Mouse (Mus musculus): Measurements from ENCODE around the gene Aldh1l2. TPM values are rescaled to one million over a fixed set of nuclear protein-coding genes. Genes with fewer than 3 reads are reported as not detected.
A peak's percentile ranks its signal among the peaks of the same experiment; 100 is the strongest.
"Not testable (repeated sequence)": the region's sequence is repeated elsewhere in the genome, so short reads cannot be mapped to it uniquely, and the experiment has no call there.

The Aldh1l2 gene
- polyA plus RNA-seq, 1 experiment from 2014 or later = 1.6 TPM

- no peak overlapping the region for H3K4me2 ChIP-seq (ENCODE audit: low read depth, low read length)
- WGBS = 5% methylated on average over 1 of the region's 1 CpGs
- no peak for ATAC-seq
- H3K27ac ChIP-seq (ENCODE audit: low read length) = no peak overlapping the region
- H3K9me3 ChIP-seq (ENCODE audit: control insufficient read depth, low read length) = no peaks in the 10 kb centered on the region
- H3K27me3 ChIP-seq (replicated peaks; ENCODE audit: control insufficient read depth, insufficient read depth, low read length) = peaks cover 3% of the 10 kb centered on the region; the same call in 1 of the 2 replicates
- 0 out of 2 replicates have a peak, but pooled peaks cover 3% of the 10 kb centered on the region for H3K4me1 ChIP-seq (ENCODE audit: control insufficient read depth, insufficient read depth, low read length)
- H3K9ac ChIP-seq (ENCODE audit: low read depth, low read length) = no peak overlapping the region
- no peak overlapping the region for H3K4me3 ChIP-seq (ENCODE audit: low read length)
- no peaks in the 10 kb centered on the region for H3K36me3 ChIP-seq (ENCODE audit: control insufficient read depth, insufficient read depth, low read length)
Observed at GRCm38 (mm10) chr10:83536436-83536835, 2.5 kb upstream of the Aldh1l2 start.

GRCm38 (mm10) chr10:83533258-83533909, 556 bp downstream of the Aldh1l2 start:
- H3K4me1 ChIP-seq (ENCODE audit: control insufficient read depth, insufficient read depth, low read length) = 0 out of 2 replicates have a peak, but pooled peaks cover 3% of the 10 kb centered on the region
- no peak overlapping the region for H3K27ac ChIP-seq (ENCODE audit: low read length)
- no peaks in the 10 kb centered on the region for H3K36me3 ChIP-seq (ENCODE audit: control insufficient read depth, insufficient read depth, low read length)
- peak overlapping the region; percentile 54 for H3K4me3 ChIP-seq (ENCODE audit: low read length)
- peak overlapping the region; percentile 99 for H3K4me2 ChIP-seq (ENCODE audit: low read depth, low read length)
- H3K9me3 ChIP-seq (ENCODE audit: control insufficient read depth, low read length) = no peaks in the 10 kb centered on the region
- peak; percentile 57 for ATAC-seq
- 3% methylated on average over 27 of the region's 27 CpGs for WGBS
- H3K9ac ChIP-seq (ENCODE audit: low read depth, low read length) = peak overlapping the region; percentile 62
- peaks cover 3% of the 10 kb centered on the region; the same call in 1 of the 2 replicates for H3K27me3 ChIP-seq (replicated peaks; ENCODE audit: control insufficient read depth, insufficient read depth, low read length)

- no peaks in the 10 kb centered on the region for H3K36me3 ChIP-seq (ENCODE audit: control insufficient read depth, insufficient read depth, low read length)
- H3K9ac ChIP-seq (ENCODE audit: low read depth, low read length) = no peak overlapping the region
- no peak for ATAC-seq
- no peak overlapping the region for H3K27ac ChIP-seq (ENCODE audit: low read length)
- H3K9me3 ChIP-seq (ENCODE audit: control insufficient read depth, low read length) = no peaks in the 10 kb centered on the region
- H3K27me3 ChIP-seq (replicated peaks; ENCODE audit: control insufficient read depth, insufficient read depth, low read length) = peaks cover 3% of the 10 kb centered on the region; the same call in 1 of the 2 replicates
- H3K4me1 ChIP-seq (ENCODE audit: control insufficient read depth, insufficient read depth, low read length) = 0 out of 2 replicates have a peak, but pooled peaks cover 3% of the 10 kb centered on the region
- no peak overlapping the region for H3K4me3 ChIP-seq (ENCODE audit: low read length)
- WGBS = 84% methylated on average over 6 of the region's 6 CpGs
- no peak overlapping the region for H3K4me2 ChIP-seq (ENCODE audit: low read depth, low read length)
Observed at GRCm38 (mm10) chr10:83530384-83530967, 3.5 kb downstream of the Aldh1l2 start.

- H3K4me3 ChIP-seq (ENCODE audit: low read length); H3K9ac ChIP-seq (ENCODE audit: low read depth, low read length); H3K4me2 ChIP-seq (ENCODE audit: low read depth, low read length); H3K36me3 ChIP-seq (ENCODE audit: control insufficient read depth, insufficient read depth, low read length); ATAC-seq; H3K9me3 ChIP-seq (ENCODE audit: control insufficient read depth, low read length); H3K27ac ChIP-seq (ENCODE audit: low read length); H3K4me1 ChIP-seq (ENCODE audit: control insufficient read depth, insufficient read depth, low read length); H3K27me3 ChIP-seq (replicated peaks; ENCODE audit: control insufficient read depth, insufficient read depth, low read length): not testable (repeated sequence)
Observed at GRCm38 (mm10) chr10:83524238-83524637, 9.7 kb downstream of the Aldh1l2 start.

GRCm38 (mm10) chr10:83520990-83521389, 12.9 kb downstream of the Aldh1l2 start:
- WGBS = 86% methylated on average over 4 of the region's 4 CpGs
- no peak overlapping the region for H3K4me3 ChIP-seq (ENCODE audit: low read length)
- no peak overlapping the region for H3K4me2 ChIP-seq (ENCODE audit: low read depth, low read length)
- H3K36me3 ChIP-seq (ENCODE audit: control insufficient read depth, insufficient read depth, low read length) = no peaks in the 10 kb centered on the region
- no peaks in the 10 kb centered on the region for H3K9me3 ChIP-seq (ENCODE audit: control insufficient read depth, low read length)
- no peak overlapping the region for H3K9ac ChIP-seq (ENCODE audit: low read depth, low read length)
- no peak for ATAC-seq
- H3K27me3 ChIP-seq (replicated peaks; ENCODE audit: control insufficient read depth, insufficient read depth, low read length) = no peaks in the 10 kb centered on the region
- H3K27ac ChIP-seq (ENCODE audit: low read length) = no peak overlapping the region
- H3K4me1 ChIP-seq (ENCODE audit: control insufficient read depth, insufficient read depth, low read length) = no peaks in the 10 kb centered on the region

GRCm38 (mm10) chr10:83513736-83514135, 20.2 kb downstream of the Aldh1l2 start:
- Histone ChIP-seq H3K4me1 (ENCODE audit: control insufficient read depth, insufficient read depth, low read length) (no peaks in the 10 kb centered on the region), H3K27me3 (replicated peaks; ENCODE audit: control insufficient read depth, insufficient read depth, low read length) (no peaks in the 10 kb centered on the region), H3K4me3 (ENCODE audit: low read length) (no peak overlapping the region), H3K27ac (ENCODE audit: low read length) (no peak overlapping the region), H3K9ac (ENCODE audit: low read depth, low read length) (no peak overlapping the region), H3K9me3 (ENCODE audit: control insufficient read depth, low read length) (no peaks in the 10 kb centered on the region), H3K4me2 (ENCODE audit: low read depth, low read length) (no peak overlapping the region), H3K36me3 (ENCODE audit: control insufficient read depth, insufficient read depth, low read length) (no peaks in the 10 kb centered on the region)
- 83% methylated on average over 8 of the region's 8 CpGs for WGBS
- ATAC-seq = no peak

- no peak overlapping the region for H3K4me3 ChIP-seq (ENCODE audit: low read length)
- 74% methylated on average over 5 of the region's 5 CpGs for WGBS
- H3K27ac ChIP-seq (ENCODE audit: low read length) = no peak overlapping the region
- no peak overlapping the region for H3K4me2 ChIP-seq (ENCODE audit: low read depth, low read length)
- no peak for ATAC-seq
- H3K27me3 ChIP-seq (replicated peaks; ENCODE audit: control insufficient read depth, insufficient read depth, low read length) = no peaks in the 10 kb centered on the region
- no peak overlapping the region for H3K9ac ChIP-seq (ENCODE audit: low read depth, low read length)
- H3K9me3 ChIP-seq (ENCODE audit: control insufficient read depth, low read length) = no peaks in the 10 kb centered on the region
- H3K36me3 ChIP-seq (ENCODE audit: control insufficient read depth, insufficient read depth, low read length) = no peaks in the 10 kb centered on the region
- no peaks in the 10 kb centered on the region for H3K4me1 ChIP-seq (ENCODE audit: control insufficient read depth, insufficient read depth, low read length)
Observed at GRCm38 (mm10) chr10:83511304-83511703, 22.6 kb downstream of the Aldh1l2 start.

GRCm38 (mm10) chr10:83508962-83509660, 24.8 kb downstream of the Aldh1l2 start:
- no peaks in the 10 kb centered on the region for H3K9me3 ChIP-seq (ENCODE audit: control insufficient read depth, low read length)
- H3K4me1 ChIP-seq (ENCODE audit: control insufficient read depth, insufficient read depth, low read length) = no peaks in the 10 kb centered on the region
- no peak overlapping the region for H3K4me3 ChIP-seq (ENCODE audit: low read length)
- WGBS = 67% methylated on average over 8 of the region's 8 CpGs
- H3K4me2 ChIP-seq (ENCODE audit: low read depth, low read length) = no peak overlapping the region
- H3K27ac ChIP-seq (ENCODE audit: low read length) = no peak overlapping the region
- H3K9ac ChIP-seq (ENCODE audit: low read depth, low read length) = no peak overlapping the region
- ATAC-seq = no peak
- H3K27me3 ChIP-seq (replicated peaks; ENCODE audit: control insufficient read depth, insufficient read depth, low read length) = no peaks in the 10 kb centered on the region
- no peaks in the 10 kb centered on the region for H3K36me3 ChIP-seq (ENCODE audit: control insufficient read depth, insufficient read depth, low read length)

- no peak overlapping the region for H3K9ac ChIP-seq (ENCODE audit: low read depth, low read length)
- no peak overlapping the region for H3K4me3 ChIP-seq (ENCODE audit: low read length)
- H3K27ac ChIP-seq (ENCODE audit: low read length) = no peak overlapping the region
- no peak overlapping the region for H3K4me2 ChIP-seq (ENCODE audit: low read depth, low read length)
- no peaks in the 10 kb centered on the region for H3K36me3 ChIP-seq (ENCODE audit: control insufficient read depth, insufficient read depth, low read length)
- 88% methylated on average over 13 of the region's 13 CpGs for WGBS
- no peaks in the 10 kb centered on the region for H3K27me3 ChIP-seq (replicated peaks; ENCODE audit: control insufficient read depth, insufficient read depth, low read length)
- no peak for ATAC-seq
- no peaks in the 10 kb centered on the region for H3K9me3 ChIP-seq (ENCODE audit: control insufficient read depth, low read length)
- H3K4me1 ChIP-seq (ENCODE audit: control insufficient read depth, insufficient read depth, low read length) = no peaks in the 10 kb centered on the region
Observed at GRCm38 (mm10) chr10:83497321-83497720, 36.6 kb downstream of the Aldh1l2 start.

Measured in intestine, embryonic 16.5 days (tissue).